Mouse (Mus musculus) hematopoietic multipotent progenitor cell, adult 10-12 weeks (in vitro differentiated cells): ENCODE results near the gene Gm6871. TPM values are rescaled to one million over a fixed set of nuclear protein-coding genes. Genes with fewer than 3 reads are reported as not detected.

Source experiments
- polyA plus RNA-seq: library from polyadenylated mRNA; stranded (reverse); fragments of >175 nt; gene quantifications from 2 replicates; pipeline ENCODE4 v1.2.3, GENCODE M21; 2012; ENCODE audit warnings: low replicate concordance

The Gm6871 gene
- polyA plus RNA-seq = not detected in 2 replicates

DNA sequence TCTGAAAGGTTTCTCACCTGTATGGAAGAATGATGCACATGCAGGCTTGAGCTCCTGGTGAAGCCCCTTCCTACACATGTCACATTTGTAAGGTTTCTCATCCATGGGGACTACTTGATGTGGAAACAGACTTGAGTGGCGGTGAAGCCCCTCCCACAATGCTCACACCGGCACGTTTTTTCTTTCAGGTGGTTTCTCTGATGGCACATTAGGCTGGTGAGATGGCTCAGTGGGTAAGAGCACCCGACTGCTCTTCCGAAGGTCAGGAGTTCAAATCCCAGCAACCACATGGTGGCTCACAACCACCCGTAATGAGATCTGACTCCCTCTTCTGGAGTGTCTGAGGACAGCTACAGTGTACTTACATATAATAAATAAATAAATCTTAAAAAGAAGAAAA lies at the start of gene Gm6871:
Gene Gm6871 (minus strand): TSS at position 101 of the 400 bp plus-strand sequence.

DNA sequence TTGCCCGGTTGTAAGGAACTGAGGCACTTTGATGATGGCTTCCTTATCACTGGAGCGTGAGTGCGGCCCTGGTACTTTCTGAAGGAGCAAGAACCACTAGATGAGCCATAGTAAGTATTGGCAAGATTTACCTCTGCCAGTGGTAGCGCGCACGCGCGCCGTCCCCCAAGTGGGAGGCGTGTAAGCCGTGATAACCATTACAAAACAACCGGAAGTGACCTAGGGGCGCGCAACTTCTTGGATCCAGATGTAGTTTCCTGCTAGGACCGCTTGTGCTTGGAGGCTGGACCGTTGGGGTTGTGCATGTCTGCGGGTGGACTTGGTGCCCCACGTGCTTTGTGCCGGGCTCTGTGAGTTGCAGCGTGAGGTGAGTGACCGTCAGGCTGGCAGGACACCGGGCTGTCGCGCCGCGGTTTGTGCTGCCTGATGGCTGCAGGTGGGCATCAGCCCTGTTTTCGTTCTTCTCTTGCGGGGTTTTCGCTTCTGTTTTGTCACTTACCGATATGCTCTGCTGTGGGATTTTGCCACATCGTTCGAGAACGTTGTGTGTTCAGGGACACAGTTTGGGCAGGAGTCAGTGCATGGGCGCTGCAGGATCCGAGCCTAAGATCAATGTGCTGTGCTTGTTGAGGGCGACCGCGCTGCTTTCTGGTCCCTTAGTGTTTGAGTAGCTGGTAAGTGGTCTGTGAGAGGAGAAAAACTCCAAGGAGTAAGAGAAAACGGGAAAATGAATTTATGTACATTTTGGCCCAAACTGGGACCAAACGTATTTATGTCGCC lies 25.8 kb upstream of the Gm6871 start, which contains the start of gene 2610021A01Rik:
Gene 2610021A01Rik (plus strand): TSS at position 197 of the 780 bp plus-strand sequence.

DNA sequence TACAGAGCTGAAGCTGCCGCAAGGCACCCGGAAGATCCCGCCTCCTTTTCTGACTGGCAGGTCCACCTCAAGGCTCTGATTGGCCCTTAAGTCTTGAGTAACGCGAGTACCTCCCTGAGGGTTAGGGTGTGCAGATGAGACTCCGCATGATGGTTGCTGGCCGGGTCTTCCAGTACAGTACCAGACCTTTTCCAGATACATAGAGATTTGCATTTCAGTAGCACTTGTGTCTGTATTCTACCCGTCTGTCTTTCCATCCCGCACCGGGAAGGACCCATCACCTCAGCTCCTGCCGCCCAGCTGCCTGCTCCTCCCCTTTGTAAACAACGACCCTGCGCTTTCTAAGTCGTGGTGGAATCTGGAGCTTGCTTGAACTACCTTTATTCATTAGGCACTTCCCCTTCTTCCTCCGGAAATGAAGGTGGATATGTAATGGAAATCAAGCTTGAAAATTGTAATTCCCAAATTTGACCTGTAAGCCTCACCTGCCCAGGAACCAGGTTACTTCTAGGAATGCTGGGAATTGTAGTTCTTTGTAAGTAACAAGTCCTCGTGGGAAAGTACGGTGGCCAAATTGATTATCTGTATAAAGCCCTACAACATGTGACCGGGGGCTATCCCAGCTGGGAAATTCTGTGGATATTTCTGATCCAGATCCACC lies 73.9 kb downstream of the Gm6871 start, which contains the start of the genes Gm20449 and AW146154:
Gene Gm20449 (minus strand): TSS at position 29 of the 661 bp plus-strand sequence.
Gene AW146154 (minus strand): TSS at position 502 of the 661 bp plus-strand sequence.

Other genes starting within 250 kb of the Gm6871 start
- gene AI987944, start 180.3 kb downstream of the Gm6871 start, polyA plus RNA-seq = 1.6 and 1.9 TPM in 2 replicates
- not detected in 2 replicates for gene Vmn2r57, start 125.0 kb downstream of the Gm6871 start, polyA plus RNA-seq
- gene Gm20449, start 74.2 kb downstream of the Gm6871 start, polyA plus RNA-seq = not detected in 2 replicates
- 0.39 and 0.88 TPM in 2 replicates for gene AW146154, start 73.8 kb downstream of the Gm6871 start, polyA plus RNA-seq
- gene 2610021A01Rik, start 25.6 kb upstream of the Gm6871 start, polyA plus RNA-seq = 0.39 and 1.3 TPM in 2 replicates
- 0.23 and 0.56 TPM in 2 replicates for gene Zfp788, start 59.5 kb upstream of the Gm6871 start, polyA plus RNA-seq